Mouse (Mus musculus) embryonic facial prominence, embryonic 13.5 days (tissue): ENCODE measurements around the gene Tbc1d10b. TPM values are rescaled to one million over a fixed set of nuclear protein-coding genes. Genes with fewer than 3 reads are reported as not detected.
A peak's percentile ranks its signal among the peaks of the same experiment; 100 is the strongest.

Experiments used
- ATAC-seq: fragments of 200-750 bp; cut with Nextera tagmentation; 2 replicates; pipeline ENCODE4 v1.8.0; 2017; ENCODE audit warnings: low read depth; ENCODE audit not compliant: insufficient number of reproducible peaks, insufficient read depth, low FRiP score, low TSS enrichment
- H3K27ac ChIP-seq: fragments of 300-500 bp; sonication (generic); 2 replicates; pipeline ENCODE4 v1.5.1; 2015; ENCODE audit warnings: moderate library complexity, mild to moderate bottlenecking, inconsistent platforms
- H3K27me3 ChIP-seq: fragments of 300-500 bp; sonication (generic); 2 replicates; pipeline ENCODE4 v1.6.1; 2015; ENCODE audit warnings: mild to moderate bottlenecking, inconsistent platforms
- H3K36me3 ChIP-seq: fragments of 300-500 bp; sonication (generic); 2 replicates; pipeline ENCODE4 v1.6.1; 2015; ENCODE audit warnings: mild to moderate bottlenecking, inconsistent platforms
- H3K4me1 ChIP-seq: fragments of 300-500 bp; sonication (generic); 2 replicates; pipeline ENCODE4 v1.6.1; 2015; ENCODE audit warnings: inconsistent platforms
- H3K4me2 ChIP-seq: fragments of 300-500 bp; sonication (generic); 2 replicates; pipeline ENCODE4 v1.6.1; 2015; ENCODE audit warnings: moderate library complexity, mild to moderate bottlenecking, inconsistent platforms
- H3K4me3 ChIP-seq: fragments of 300-500 bp; sonication (generic); 2 replicates; pipeline ENCODE4 v1.5.1; 2015; ENCODE audit warnings: mild to moderate bottlenecking, inconsistent platforms
- H3K9ac ChIP-seq: fragments of 300-500 bp; sonication (generic); 2 replicates; pipeline ENCODE4 v1.6.1; 2015; ENCODE audit warnings: mild to moderate bottlenecking, inconsistent platforms
- H3K9me3 ChIP-seq: fragments of 300-500 bp; sonication (generic); 2 replicates; pipeline ENCODE4 v1.6.1; 2016; ENCODE audit warnings: inconsistent platforms
- WGBS: fragments of 180-500 bp; shearing (Covaris S2); methylation state at CpG from one replicate; pipeline ENCODE4 v1.1.7; 2015; ENCODE audit warnings: mixed read lengths; 5-methylcytosine and 5-hydroxymethylcytosine counted together
- polyA plus RNA-seq: library from polyadenylated mRNA; unstranded; fragments of >200 nt; fragmentation: Nextera tagmentation; extraction: Ambion mirVana; gene quantifications from 2 replicates; pipeline ENCODE4 v1.2.1, GENCODE M21; 2015

Tbc1d10b gene
- polyA plus RNA-seq, 1 experiment from 2014 or later = 32.0 TPM

GRCm38 (mm10) chr7:127223515-127224478 lies 15.5 kb upstream of the Tbc1d10b start:
- H3K4me1 ChIP-seq = no peaks in the 10 kb centered on the region
- no peaks in the 10 kb centered on the region for H3K27me3 ChIP-seq
- no peak overlapping the region for H3K27ac ChIP-seq
- H3K9me3 ChIP-seq = no peaks in the 10 kb centered on the region
- peaks cover under 1% of the 10 kb centered on the region; the same call in 1 of the 2 replicates for H3K36me3 ChIP-seq
- ATAC-seq = no peak
- 85% methylated on average over 6 of the region's 6 CpGs for WGBS
- no peak overlapping the region for H3K9ac ChIP-seq
- H3K4me3 ChIP-seq = no peak overlapping the region
- no peak overlapping the region for H3K4me2 ChIP-seq

- ATAC-seq = no peak
- H3K4me1 ChIP-seq = no peaks in the 10 kb centered on the region
- H3K27ac ChIP-seq = no peak overlapping the region
- no peaks in the 10 kb centered on the region for H3K9me3 ChIP-seq
- no peak overlapping the region for H3K9ac ChIP-seq
- no peak overlapping the region for H3K4me2 ChIP-seq
- H3K27me3 ChIP-seq = no peaks in the 10 kb centered on the region
- 95% methylated on average over 3 of the region's 3 CpGs for WGBS
- H3K36me3 ChIP-seq = no peaks in the 10 kb centered on the region
- no peak overlapping the region for H3K4me3 ChIP-seq
These were observed 14.8 kb upstream of the Tbc1d10b start for GRCm38 (mm10) chr7:127223106-127223505.

GRCm38 (mm10) chr7:127220440-127220839 lies 12.2 kb upstream of the Tbc1d10b start:
- H3K4me1 ChIP-seq = peaks cover 4% of the 10 kb centered on the region; the same call in 1 of the 2 replicates
- no peak overlapping the region for H3K27ac ChIP-seq
- 76% methylated on average over 6 of the region's 6 CpGs for WGBS
- H3K36me3 ChIP-seq = no peaks in the 10 kb centered on the region
- H3K4me2 ChIP-seq = no peak overlapping the region
- ATAC-seq = no peak
- H3K9me3 ChIP-seq = no peaks in the 10 kb centered on the region
- H3K27me3 ChIP-seq = no peaks in the 10 kb centered on the region
- no peak overlapping the region for H3K4me3 ChIP-seq
- H3K9ac ChIP-seq = no peak overlapping the region

- no peak for ATAC-seq
- no peak overlapping the region for H3K27ac ChIP-seq
- no peak overlapping the region for H3K4me2 ChIP-seq
- no peak overlapping the region for H3K9ac ChIP-seq
- H3K27me3 ChIP-seq = peaks cover 6% of the 10 kb centered on the region; the same call in 1 of the 2 replicates
- no peaks in the 10 kb centered on the region for H3K36me3 ChIP-seq
- no peak overlapping the region for H3K4me3 ChIP-seq
- no peaks in the 10 kb centered on the region for H3K9me3 ChIP-seq
- peaks cover 15% of the 10 kb centered on the region for H3K4me1 ChIP-seq
- 95% methylated on average over 4 of the region's 4 CpGs for WGBS
These were observed 10.4 kb upstream of the Tbc1d10b start for GRCm38 (mm10) chr7:127218670-127219069.

GRCm38 (mm10) chr7:127217901-127218642 lies 9.8 kb upstream of the Tbc1d10b start:
- H3K4me1 ChIP-seq = peaks cover 15% of the 10 kb centered on the region
- peaks cover 9% of the 10 kb centered on the region; the same call in 1 of the 2 replicates for H3K27me3 ChIP-seq
- 79% methylated on average over 10 of the region's 10 CpGs for WGBS
- H3K36me3 ChIP-seq = no peaks in the 10 kb centered on the region
- no peak overlapping the region for H3K4me2 ChIP-seq
- no peak overlapping the region for H3K9ac ChIP-seq
- H3K4me3 ChIP-seq = no peak overlapping the region
- no peak overlapping the region for H3K27ac ChIP-seq
- no peak for ATAC-seq
- H3K9me3 ChIP-seq = no peaks in the 10 kb centered on the region

- H3K27ac ChIP-seq = no peak overlapping the region
- ATAC-seq = no peak
- H3K9ac ChIP-seq = no peak overlapping the region
- H3K4me3 ChIP-seq = no peak overlapping the region
- no peaks in the 10 kb centered on the region for H3K36me3 ChIP-seq
- 84% methylated on average over 6 of the region's 6 CpGs for WGBS
- no peaks in the 10 kb centered on the region for H3K9me3 ChIP-seq
- no peak overlapping the region for H3K4me2 ChIP-seq
- peaks cover 9% of the 10 kb centered on the region; the same call in 1 of the 2 replicates for H3K27me3 ChIP-seq
- peaks cover 15% of the 10 kb centered on the region for H3K4me1 ChIP-seq
These were observed 9.2 kb upstream of the Tbc1d10b start for GRCm38 (mm10) chr7:127217475-127217874.

GRCm38 (mm10) chr7:127216307-127216706 lies 8.0 kb upstream of the Tbc1d10b start:
- Histone ChIP-seq H3K9ac (no peak overlapping the region), H3K4me2 (no peak overlapping the region), H3K27me3 (peaks cover 9% of the 10 kb centered on the region; the same call in 1 of the 2 replicates), H3K36me3 (no peaks in the 10 kb centered on the region), H3K4me1 (peaks cover 15% of the 10 kb centered on the region), H3K27ac (no peak overlapping the region), H3K4me3 (no peak overlapping the region), H3K9me3 (no peaks in the 10 kb centered on the region)
- no peak for ATAC-seq
- WGBS = 78% methylated on average over 5 of the region's 5 CpGs

- Histone ChIP-seq H3K9me3 (no peaks in the 10 kb centered on the region), H3K4me3 (peak overlapping the region; percentile 42), H3K9ac (peak overlapping the region; percentile 67), H3K27me3 (peaks cover 9% of the 10 kb centered on the region; the same call in 1 of the 2 replicates), H3K4me1 (peaks cover 15% of the 10 kb centered on the region), H3K4me2 (peak overlapping the region; percentile 64), H3K36me3 (no peaks in the 10 kb centered on the region), H3K27ac (no peak overlapping the region)
- WGBS = 22% methylated on average over 33 of the region's 33 CpGs
- ATAC-seq = no peak
These were observed 7.0 kb upstream of the Tbc1d10b start for GRCm38 (mm10) chr7:127214981-127215871.

GRCm38 (mm10) chr7:127214521-127214920 lies 6.3 kb upstream of the Tbc1d10b start:
- no peak overlapping the region for H3K27ac ChIP-seq
- peak overlapping the region; percentile 64 for H3K4me2 ChIP-seq
- ATAC-seq = no peak
- no peaks in the 10 kb centered on the region for H3K36me3 ChIP-seq
- H3K27me3 ChIP-seq = peaks cover 9% of the 10 kb centered on the region; the same call in 1 of the 2 replicates
- H3K9ac ChIP-seq = peak overlapping the region; percentile 67
- peaks cover 15% of the 10 kb centered on the region for H3K4me1 ChIP-seq
- peak overlapping the region; percentile 42 for H3K4me3 ChIP-seq
- WGBS = 28% methylated on average over 21 of the region's 21 CpGs
- H3K9me3 ChIP-seq = no peaks in the 10 kb centered on the region

- peaks cover 9% of the 10 kb centered on the region; the same call in 1 of the 2 replicates for H3K27me3 ChIP-seq
- H3K9ac ChIP-seq = no peak overlapping the region
- no peaks in the 10 kb centered on the region for H3K9me3 ChIP-seq
- no peak overlapping the region for H3K27ac ChIP-seq
- H3K36me3 ChIP-seq = no peaks in the 10 kb centered on the region
- ATAC-seq = no peak
- H3K4me3 ChIP-seq = peak overlapping the region; percentile 42; the same call in 1 of the 2 replicates
- peaks cover 15% of the 10 kb centered on the region for H3K4me1 ChIP-seq
- 51% methylated on average over 12 of the region's 12 CpGs for WGBS
- peak overlapping the region; percentile 64 for H3K4me2 ChIP-seq
These were observed 5.7 kb upstream of the Tbc1d10b start for GRCm38 (mm10) chr7:127213930-127214329.

- H3K27ac ChIP-seq = no peak overlapping the region
- 42% methylated on average over 7 of the region's 7 CpGs for WGBS
- peaks cover 15% of the 10 kb centered on the region for H3K4me1 ChIP-seq
- ATAC-seq = no peak
- no peak overlapping the region for H3K4me3 ChIP-seq
- no peak overlapping the region for H3K9ac ChIP-seq
- peaks cover 9% of the 10 kb centered on the region; the same call in 1 of the 2 replicates for H3K27me3 ChIP-seq
- no peaks in the 10 kb centered on the region for H3K9me3 ChIP-seq
- no peak overlapping the region for H3K4me2 ChIP-seq
- H3K36me3 ChIP-seq = no peaks in the 10 kb centered on the region
These were observed 5.2 kb upstream of the Tbc1d10b start for GRCm38 (mm10) chr7:127213485-127213884.
